Mouse (Mus musculus): ENCODE results near the gene Clstn1.

GRCm38 (mm10) chr4:149623711-149624110 lies 37.4 kb downstream of the Clstn1 start:
- no peak for TF ChIP-seq EP300 (IDR thresholded peaks at IDR 0.05; ENCODE audit: insufficient read depth, low read depth, low read length)
- no peak for TF ChIP-seq POLR2A (IDR thresholded peaks at IDR 0.05; ENCODE audit: insufficient read depth, low read length)

All from ES-Bruce4 (cell line).